In the genomic region with DNA sequence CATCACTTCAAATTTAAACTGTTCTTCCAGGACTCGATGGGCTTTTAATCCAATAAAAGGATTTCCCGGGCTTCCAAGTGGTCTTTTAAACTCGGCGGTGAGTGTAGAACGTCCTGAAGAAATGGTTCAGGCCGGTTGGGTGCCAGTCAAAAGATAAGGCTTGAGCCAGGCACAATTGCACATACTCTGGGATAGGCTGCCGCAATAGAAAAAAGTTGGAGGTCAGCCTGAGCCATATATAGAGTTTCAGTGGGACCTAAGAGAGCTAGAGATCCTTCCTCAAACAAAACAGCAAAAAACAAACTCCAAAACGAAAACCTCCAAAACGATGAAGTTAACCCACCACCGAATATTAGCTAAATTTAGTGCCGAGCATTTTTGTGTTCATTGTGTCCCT, we compare ENCODE assay signal across 8 mouse cellular contexts. TPM values are rescaled to one million over a fixed set of nuclear protein-coding genes. Genes with fewer than 3 reads are reported as not detected.
DNase-seq lines count a peak whose midpoint lies in the region; ATAC-seq lines count a peak whose summit lies in the region.

No protein-coding gene starts in this region.

- WGBS in neural tube, embryonic 11.5 days, result 73% methylated on average over 11 of the region's 11 CpGs
- 42% methylated on average over 11 of the region's 11 CpGs for WGBS in heart, embryonic 13.5 days
- WGBS in liver, embryonic 12.5 days (ENCODE audit: insufficient replicate concordance), result 59% methylated on average over 11 of the region's 11 CpGs

- H3K27me3 ChIP-seq in neural tube, embryonic 11.5 days (ENCODE audit: control insufficient read depth, insufficient read depth, low read length), result no peaks in the 10 kb centered on the region
- no peaks in the 10 kb centered on the region for H3K27me3 ChIP-seq in heart, embryonic 13.5 days (replicated peaks)
- H3K27me3 ChIP-seq in liver, embryonic 12.5 days (replicated peaks), result peaks cover 11% of the 10 kb centered on the region; the same call in 1 of the 2 replicates

- no peak overlapping the region for H3K27ac ChIP-seq in neural tube, embryonic 11.5 days (ENCODE audit: low read depth, low read length)
- peak overlapping the region; percentile 99 for H3K27ac ChIP-seq in heart, embryonic 13.5 days (replicated peaks)
- H3K27ac ChIP-seq in liver, embryonic 12.5 days, result no peak overlapping the region

- no peak for DNase-seq in neural tube, embryonic 11.5 days (ENCODE audit: low spot score)
- no peak for DNase-seq in neural tube, embryonic 10.5 days (ENCODE audit: extremely low spot score, low spot score)
- no peak for DNase-seq in spleen, postnatal 10 days (ENCODE audit: low spot score in 2 of 2)
- DNase-seq in layer of hippocampus, adult 9-10 months (ENCODE audit: low spot score), result no peak
- no peak for DNase-seq in testis, postnatal 14 days (ENCODE audit: low spot score)

- no peaks in the 10 kb centered on the region for H3K9me3 ChIP-seq in neural tube, embryonic 11.5 days (ENCODE audit: control insufficient read depth, low read length)
- no peaks in the 10 kb centered on the region for H3K9me3 ChIP-seq in heart, embryonic 13.5 days
- H3K9me3 ChIP-seq in liver, embryonic 12.5 days (replicated peaks), result no peaks in the 10 kb centered on the region

- no peak for ATAC-seq in neural tube, embryonic 11.5 days (ENCODE audit: insufficient read depth, low FRiP score, low TSS enrichment)
- no peak for ATAC-seq in heart, embryonic 13.5 days (ENCODE audit: extremely low read depth, insufficient number of reproducible peaks, low FRiP score, low TSS enrichment)
- ATAC-seq in liver, embryonic 12.5 days, result no peak
- no peak for ATAC-seq in erythroblast, adult 5-6 weeks (replicated peaks; ENCODE audit: low FRiP score, poor library complexity, severe bottlenecking)

- H3K4me1 ChIP-seq in neural tube, embryonic 11.5 days (ENCODE audit: control insufficient read depth, insufficient read depth, low read length), result 0 out of 2 replicates have a peak, but pooled peaks cover 3% of the 10 kb centered on the region
- H3K4me1 ChIP-seq in heart, embryonic 13.5 days, result peaks cover 33% of the 10 kb centered on the region
- H3K4me1 ChIP-seq in liver, embryonic 12.5 days, result peaks cover 14% of the 10 kb centered on the region; the same call in 1 of the 2 replicates

- no peaks in the 10 kb centered on the region for H3K36me3 ChIP-seq in neural tube, embryonic 11.5 days (ENCODE audit: control insufficient read depth, insufficient read depth, low read length)
- no peaks in the 10 kb centered on the region for H3K36me3 ChIP-seq in heart, embryonic 13.5 days
- no peaks in the 10 kb centered on the region for H3K36me3 ChIP-seq in liver, embryonic 12.5 days

- H3K4me3 ChIP-seq in neural tube, embryonic 11.5 days (ENCODE audit: low read depth, low read length), result no peak overlapping the region
- H3K4me3 ChIP-seq in heart, embryonic 13.5 days, result peak overlapping the region; percentile 90; the same call in 1 of the 2 replicates
- no peak overlapping the region; the same call in 1 of the 2 replicates for H3K4me3 ChIP-seq in liver, embryonic 12.5 days

- no peak overlapping the region for H3K9ac ChIP-seq in neural tube, embryonic 11.5 days (ENCODE audit: low read length)
- H3K9ac ChIP-seq in heart, embryonic 13.5 days, result peak overlapping the region; percentile 94
- H3K9ac ChIP-seq in liver, embryonic 12.5 days, result no peak overlapping the region

- H3K4me2 ChIP-seq in neural tube, embryonic 11.5 days (ENCODE audit: low read depth), result peak overlapping the region; percentile 79
- peak overlapping the region; percentile 69 for H3K4me2 ChIP-seq in heart, embryonic 13.5 days
- peak overlapping the region; percentile 95 for H3K4me2 ChIP-seq in liver, embryonic 12.5 days

RNA-seq across cellular contexts. Expression of gene Oxct1, which starts 0.7 kb away (rescaled TPM):
- 163 and 172 TPM in 2 replicates for polyA plus RNA-seq in neural tube, embryonic 11.5 days (2014; fragmentation: Nextera tagmentation; extraction: Ambion mirVana)
- polyA plus RNA-seq in heart, embryonic 13.5 days (2015; fragmentation: Nextera tagmentation; extraction: Ambion mirVana), result 273 and 298 TPM in 2 replicates
- polyA plus RNA-seq in liver, embryonic 12.5 days (2016; fragmentation: Nextera tagmentation; extraction: Ambion mirVana), result 41.0 and 43.8 TPM in 2 replicates
- 13.6 and 32.0 TPM in 2 replicates for total RNA-seq in erythroblast, adult 5-6 weeks (2015; ENCODE audit: low replicate concordance)
- 31.2 and 37.9 TPM in 2 replicates for total RNA-seq in erythroblast, adult 5-6 weeks (2017; ENCODE audit: low replicate concordance)

RNA-seq across cellular contexts. Expression of gene AW549877, which starts 30.0 kb away (rescaled TPM):
- polyA plus RNA-seq in neural tube, embryonic 11.5 days (2014; fragmentation: Nextera tagmentation; extraction: Ambion mirVana), result 67.0 and 69.7 TPM in 2 replicates
- polyA plus RNA-seq in heart, embryonic 13.5 days (2015; fragmentation: Nextera tagmentation; extraction: Ambion mirVana), result 20.9 and 22.6 TPM in 2 replicates
- 10.3 and 10.7 TPM in 2 replicates for polyA plus RNA-seq in liver, embryonic 12.5 days (2016; fragmentation: Nextera tagmentation; extraction: Ambion mirVana)
- total RNA-seq in erythroblast, adult 5-6 weeks (2015; ENCODE audit: low replicate concordance), result 20.7 and 25.7 TPM in 2 replicates
- 8.4 and 9.2 TPM in 2 replicates for total RNA-seq in erythroblast, adult 5-6 weeks (2017; ENCODE audit: low replicate concordance)

RNA-seq across cellular contexts. Expression of gene Fbxo4, which starts 46.1 kb away (rescaled TPM):
- 4.8 and 4.9 TPM in 2 replicates for polyA plus RNA-seq in neural tube, embryonic 11.5 days (2014; fragmentation: Nextera tagmentation; extraction: Ambion mirVana)
- 9.7 and 10.6 TPM in 2 replicates for polyA plus RNA-seq in heart, embryonic 13.5 days (2015; fragmentation: Nextera tagmentation; extraction: Ambion mirVana)
- 4.0 and 4.5 TPM in 2 replicates for polyA plus RNA-seq in liver, embryonic 12.5 days (2016; fragmentation: Nextera tagmentation; extraction: Ambion mirVana)
- total RNA-seq in erythroblast, adult 5-6 weeks (2015; ENCODE audit: low replicate concordance), result 1.7 and 7.5 TPM in 2 replicates
- total RNA-seq in erythroblast, adult 5-6 weeks (2017; ENCODE audit: low replicate concordance), result 0.56 and 6.5 TPM in 2 replicates
